Mouse (Mus musculus) urinary bladder, adult 2 months (tissue): ENCODE results near the gene Ltk. TPM values are rescaled to one million over a fixed set of nuclear protein-coding genes. Genes with fewer than 3 reads are reported as not detected.
"Not testable (repeated sequence)": the region's sequence is repeated elsewhere in the genome, so short reads cannot be mapped to it uniquely, and the experiment has no call there.

ENCODE experiments used
- DNase-seq: peaks from one replicate; pipeline ENCODE4 v3.0.0; 2022; ENCODE audit warnings: low spot score
- polyA plus RNA-seq: library from polyadenylated mRNA; depleted of rRNA; stranded (reverse); fragments of >200 nt; gene quantifications from 2 replicates; pipeline ENCODE4 v1.2.3, GENCODE M21; 2012

Ltk gene
- polyA plus RNA-seq, 1 experiment, result 0.34 TPM

GRCm38 (mm10) chr2:119758844-119759835 lies 1.1 kb downstream of the Ltk start:
- DNase-seq, result no peak

- DNase-seq, result peak; percentile 38
Measured at GRCm38 (mm10) chr2:119758101-119758843, 2.0 kb downstream of the Ltk start.

GRCm38 (mm10) chr2:119757601-119758100 lies 2.6 kb downstream of the Ltk start:
- DNase-seq, result peak; percentile 27

GRCm38 (mm10) chr2:119749260-119749659 lies 11.0 kb downstream of the Ltk start:
- DNase-seq, result no peak

- no peak for DNase-seq
Measured at GRCm38 (mm10) chr2:119747554-119747953, 12.7 kb downstream of the Ltk start.

- no peak for DNase-seq
Measured at GRCm38 (mm10) chr2:119745281-119745680, 14.9 kb downstream of the Ltk start.

DNA sequence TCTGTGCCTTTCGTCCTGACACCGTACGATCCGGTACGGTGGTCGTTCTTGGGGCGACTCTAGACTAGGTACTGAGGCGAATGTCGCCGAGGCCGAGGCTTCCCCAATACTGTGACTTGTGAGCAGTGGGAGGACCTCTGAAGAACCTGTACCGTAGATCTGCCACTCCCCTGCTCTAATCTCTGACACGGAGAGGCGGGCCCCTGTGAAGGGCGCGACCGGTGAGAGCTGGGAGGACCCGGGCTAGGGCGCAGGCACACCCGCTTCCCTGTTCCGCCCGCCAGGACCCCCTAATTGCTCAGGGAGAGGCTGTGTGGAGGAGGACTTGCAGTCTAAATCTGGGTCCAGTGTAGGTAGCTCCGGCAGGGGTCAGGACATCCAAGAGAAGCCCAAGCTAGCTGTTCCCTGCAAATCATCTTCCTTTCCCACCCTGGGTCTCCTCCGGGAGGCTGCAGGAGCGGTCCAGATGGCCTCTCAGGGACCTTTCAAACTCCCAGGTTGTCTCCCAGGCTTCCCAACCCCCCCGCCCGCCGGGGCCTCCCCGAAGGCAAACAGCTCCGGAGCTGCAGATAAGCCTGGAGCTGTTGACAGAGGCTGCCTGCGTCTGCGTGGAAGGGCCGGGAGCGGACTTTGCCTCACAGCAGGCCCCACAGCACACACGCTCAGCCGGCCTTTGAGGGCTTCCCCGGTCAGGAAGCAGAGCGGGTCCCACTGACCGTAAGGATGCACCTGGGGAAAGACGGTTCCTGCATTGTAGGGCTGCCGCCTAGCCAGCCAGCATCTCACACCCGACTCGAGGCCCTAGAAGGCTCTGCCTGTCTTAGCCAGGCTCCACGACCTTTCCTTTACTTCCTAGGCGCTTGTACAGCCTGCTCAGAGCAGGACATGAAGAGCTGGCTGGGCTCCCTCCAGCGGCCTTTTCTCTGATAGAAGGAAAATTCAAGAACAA lies 15.8 kb downstream of the Ltk start:
- DNase-seq, result peak; percentile 47

GRCm38 (mm10) chr2:119743808-119744162 lies 16.4 kb downstream of the Ltk start:
- DNase-seq, result no peak

GRCm38 (mm10) chr2:119743176-119743807 lies 16.9 kb downstream of the Ltk start:
- DNase-seq, result no peak

- DNase-seq, result peak; percentile 40
Measured at GRCm38 (mm10) chr2:119742461-119743175, 17.6 kb downstream of the Ltk start.

- peak; percentile 48 for DNase-seq
Measured at GRCm38 (mm10) chr2:119741581-119742411, 18.4 kb downstream of the Ltk start, which contains the start of gene Itpka. Itpka (plus strand) TSS chr2:119742337.

DNA sequence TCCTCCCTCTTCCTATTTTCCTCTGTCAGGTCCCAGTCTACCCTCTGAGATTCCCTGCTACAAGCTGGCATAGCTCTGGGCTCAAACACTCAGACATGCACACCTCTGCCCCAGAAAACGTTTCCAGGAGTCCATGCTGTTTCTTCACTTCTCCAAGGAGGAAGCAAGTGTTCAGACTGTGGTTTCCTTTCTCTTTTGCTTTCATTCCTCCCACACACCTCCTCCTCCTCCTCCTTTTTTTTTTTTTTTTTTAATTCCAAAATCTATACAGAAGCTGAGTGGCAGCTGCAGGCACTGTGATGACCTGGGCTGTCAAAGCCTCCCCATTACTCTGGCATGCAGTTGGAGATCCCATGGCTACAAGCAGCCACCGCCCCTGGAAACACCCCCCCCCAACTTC lies 19.7 kb downstream of the Ltk start:
- no peak for DNase-seq

DNA sequence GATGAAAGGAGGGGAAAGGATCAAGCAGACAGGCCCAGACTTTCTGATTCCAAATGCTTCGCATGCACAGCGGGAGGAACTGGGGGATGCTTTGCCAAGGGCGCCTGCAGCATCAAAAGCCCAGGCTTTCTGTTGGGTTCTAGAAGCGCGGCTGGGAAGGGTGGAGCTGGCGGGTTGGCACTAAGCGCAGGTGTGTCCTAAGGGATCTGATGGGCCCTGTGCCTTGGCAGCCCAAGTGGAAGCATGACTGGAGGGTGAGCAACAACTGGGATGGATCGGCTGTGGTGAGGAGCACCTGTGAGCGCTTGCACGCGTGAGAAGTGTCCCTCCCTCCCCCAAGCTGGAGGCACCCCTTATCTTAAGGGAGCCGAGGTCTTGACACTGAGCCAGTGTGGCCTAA lies 23.1 kb downstream of the Ltk start:
- no peak for DNase-seq

DNA sequence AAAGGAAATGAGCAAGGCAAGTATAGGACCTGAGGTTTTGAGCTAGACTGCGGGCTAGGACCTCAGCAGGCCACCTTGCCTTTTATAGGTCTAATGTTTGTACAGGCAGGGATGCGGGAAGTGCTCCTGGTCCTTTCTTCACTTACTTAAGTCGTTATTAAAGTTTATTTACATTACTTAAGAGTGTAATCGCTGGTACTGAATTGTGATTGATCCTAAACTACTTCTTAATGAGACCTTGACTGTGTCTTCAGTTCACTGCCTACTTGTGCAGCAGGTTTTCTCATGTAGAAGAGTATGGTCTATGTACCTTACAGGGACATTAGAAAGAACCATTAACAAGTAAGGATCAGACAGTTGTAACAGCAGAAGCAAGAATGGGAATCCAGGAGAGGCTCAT lies 29.5 kb downstream of the Ltk start:
- no peak for DNase-seq

DNA sequence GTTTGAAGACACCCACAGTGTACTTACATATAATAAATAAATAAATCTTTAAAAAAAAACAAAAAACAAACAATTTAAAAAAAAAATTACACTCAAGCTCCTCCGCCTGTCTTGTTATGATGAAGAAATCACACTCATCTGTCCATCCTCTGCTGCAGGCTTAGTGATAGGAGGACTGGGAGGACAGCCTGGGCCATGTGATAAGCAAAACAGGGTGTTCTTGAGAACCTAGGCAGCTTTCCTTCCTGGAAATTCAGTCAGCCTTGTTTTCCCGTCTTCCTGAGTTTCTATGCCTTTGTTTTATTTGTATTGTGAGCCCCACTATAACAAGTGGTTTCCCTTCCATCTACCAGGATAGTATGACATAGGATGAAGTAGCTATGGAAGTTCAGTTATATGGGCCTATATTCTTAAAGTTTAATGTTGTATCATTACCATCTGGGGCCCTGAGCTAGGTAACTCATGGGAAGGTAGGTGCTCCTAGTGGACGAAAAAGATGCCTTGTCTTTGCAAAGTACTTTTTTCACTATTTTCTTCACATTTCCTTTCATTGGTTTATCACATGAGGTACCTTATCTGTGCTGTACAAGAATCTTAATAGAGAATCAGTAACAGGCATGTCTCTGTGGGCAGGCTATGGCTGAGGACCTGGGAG lies 32.3 kb downstream of the Ltk start:
- no peak for DNase-seq

GRCm38 (mm10) chr2:119721070-119721469 lies 39.2 kb downstream of the Ltk start:
- no peak for DNase-seq

- DNase-seq, result not testable (repeated sequence)
Measured at GRCm38 (mm10) chr2:119715868-119716267, 44.4 kb downstream of the Ltk start.

- DNase-seq, result no peak
Measured at GRCm38 (mm10) chr2:119710011-119710410, 50.2 kb downstream of the Ltk start.

GRCm38 (mm10) chr2:119707676-119708075 lies 52.6 kb downstream of the Ltk start:
- DNase-seq, result no peak
